ENCODE assay signal across 14 mouse cellular contexts in genomic region chr12:16528650-16529049, GRCm38 (mm10).
"Had no signal": no experiment of that assay in that cellular context is flagged by ENCODE, and none has a peak within 500 bp of the region (broad histone marks: within the 10 kb centered on the region; RNA-seq: fewer than 3 reads in every experiment).

No protein-coding gene starts in this region.

- H3K27me3 ChIP-seq: limb, embryonic 12.5 days; midbrain, embryonic 15.5 days; neural tube, embryonic 15.5 days had no signal

- H3K9ac ChIP-seq: limb, embryonic 12.5 days; liver, embryonic 14.5 days; midbrain, embryonic 15.5 days; neural tube, embryonic 15.5 days had no signal

- H3K27ac ChIP-seq: limb, embryonic 12.5 days; liver, embryonic 14.5 days; midbrain, embryonic 10.5 days; midbrain, embryonic 15.5 days; neural tube, embryonic 15.5 days had no signal

- H3K9me3 ChIP-seq: midbrain, embryonic 10.5 days; midbrain, embryonic 15.5 days; neural tube, embryonic 15.5 days had no signal

- H3K4me3 ChIP-seq: limb, embryonic 12.5 days; midbrain, embryonic 10.5 days; midbrain, embryonic 15.5 days; neural tube, embryonic 15.5 days had no signal

- DNase-seq: kidney, adult 8-10 months; kidney, postnatal 36 days; layer of hippocampus, adult 9-11 months; layer of hippocampus, postnatal 36 days; liver; lung, adult 18-20 months; thymus, postnatal 14 days had no signal

- H3K4me2 ChIP-seq: limb, embryonic 12.5 days; midbrain, embryonic 15.5 days; neural tube, embryonic 15.5 days had no signal

- H3K36me3 ChIP-seq: limb, embryonic 12.5 days; midbrain, embryonic 10.5 days; midbrain, embryonic 15.5 days; neural tube, embryonic 15.5 days had no signal

- ATAC-seq: inflammation-experienced regulatory T-cells, adult 6 months; intestine, postnatal 0 days; midbrain, embryonic 15.5 days had no signal
